Mouse (Mus musculus) kidney, embryonic 16.5 days (tissue): ENCODE results near the gene Ppp1r14c. TPM values are rescaled to one million over a fixed set of nuclear protein-coding genes. Genes with fewer than 3 reads are reported as not detected.

ENCODE experiments used
- microRNA-seq: library from miRNA; unstranded; fragments of <30 nt; microRNA quantifications from one replicate; pipeline ENCODE4, GENCODE M21; 2016
- polyA plus RNA-seq: library from polyadenylated mRNA; unstranded; fragments of >200 nt; fragmentation: Nextera tagmentation; extraction: Ambion mirVana; gene quantifications from 2 replicates; pipeline ENCODE4 v1.2.1, GENCODE M21; 2015

The Ppp1r14c gene
- polyA plus RNA-seq, 1 experiment from 2014 or later = 8.0 TPM

Small RNA genes within 50 kb of the gene (microRNA-seq; reads per million reads assigned to microRNA genes)
- not detected for gene Gm24482

Other genes starting within 250 kb of the Ppp1r14c start
- 0.14 TPM in 1 of 2 replicates, not detected in the other for gene H60c, start 98.3 kb upstream of the Ppp1r14c start, polyA plus RNA-seq
- gene Iyd, start 174.2 kb downstream of the Ppp1r14c start, polyA plus RNA-seq = 6.6 and 8.0 TPM in 2 replicates